Mouse (Mus musculus) brain, embryonic 14.5 days (tissue): ENCODE data around the gene Dpep2nb. TPM values are rescaled to one million over a fixed set of nuclear protein-coding genes. Genes with fewer than 3 reads are reported as not detected.
"Not testable (repeated sequence)": the region's sequence is repeated elsewhere in the genome, so short reads cannot be mapped to it uniquely, and the experiment has no call there.

Source experiments
- DNase-seq: peaks from one replicate; pipeline ENCODE4 v3.0.0-alpha.2; 2011; ENCODE audit warnings: low read depth
- CTCF ChIP-seq: fragments of 200-500 bp; IDR thresholded peaks from 2 replicates; pipeline ENCODE4 v1.5.1; 2012; ENCODE audit warnings: inconsistent platforms, mild to moderate bottlenecking, moderate library complexity, borderline replicate concordance; ENCODE audit not compliant: insufficient read depth, insufficient read length; ENCODE audit errors: extremely low read depth
- POLR2A ChIP-seq: fragments of 200-500 bp; IDR thresholded peaks from 2 replicates; pipeline ENCODE4 v1.6.1; 2012; ENCODE audit warnings: mild to moderate bottlenecking, inconsistent platforms, borderline replicate concordance; ENCODE audit not compliant: poor library complexity, insufficient read depth, insufficient read length, severe bottlenecking; ENCODE audit errors: extremely low read depth
- polyA plus RNA-seq: library from polyadenylated mRNA; depleted of rRNA; stranded (reverse); fragments of >200 nt; gene quantifications from 2 replicates; pipeline ENCODE4 v1.2.3, GENCODE M21; 2012

Dpep2nb gene
- polyA plus RNA-seq, 1 experiment = not detected

DNA sequence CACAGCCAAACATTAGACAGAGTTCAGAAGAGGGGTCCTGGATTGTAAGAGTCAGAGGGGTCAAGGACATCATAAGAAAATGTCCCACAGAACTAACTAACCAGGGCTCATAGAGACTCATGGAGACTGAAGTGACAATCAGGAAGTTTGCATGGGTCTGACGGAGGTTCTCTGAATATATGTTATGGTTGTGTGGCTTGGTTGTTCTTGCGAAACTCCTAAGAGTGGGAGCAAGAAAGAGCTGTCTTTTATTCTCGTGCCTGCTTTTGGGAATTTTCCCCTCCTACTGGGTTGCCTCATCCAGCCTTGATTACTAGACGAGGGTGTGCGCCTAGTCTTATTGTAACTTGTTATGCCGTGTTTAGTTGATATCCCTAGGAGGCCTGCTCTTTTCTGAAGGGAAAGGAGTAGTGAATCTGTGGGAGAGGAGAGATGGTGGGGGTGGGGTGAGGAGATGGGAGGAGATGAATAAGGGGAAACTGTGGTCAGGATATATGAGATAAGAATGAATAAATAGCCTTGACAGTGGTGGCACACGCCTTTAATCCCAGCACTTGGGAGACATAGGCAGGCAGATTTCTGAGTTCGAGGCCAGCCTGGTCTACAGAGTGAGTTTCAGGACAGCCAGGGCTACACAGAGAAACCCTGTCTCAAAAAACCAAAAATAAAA is 1.1 kb downstream of the Dpep2nb start:
- no peak for DNase-seq
- TF ChIP-seq CTCF (no peak), POLR2A (no peak)

GRCm38 (mm10) chr8:106001908-106002307 is 3.9 kb downstream of the Dpep2nb start:
- TF ChIP-seq POLR2A = no peak
- TF ChIP-seq CTCF = no peak

DNA sequence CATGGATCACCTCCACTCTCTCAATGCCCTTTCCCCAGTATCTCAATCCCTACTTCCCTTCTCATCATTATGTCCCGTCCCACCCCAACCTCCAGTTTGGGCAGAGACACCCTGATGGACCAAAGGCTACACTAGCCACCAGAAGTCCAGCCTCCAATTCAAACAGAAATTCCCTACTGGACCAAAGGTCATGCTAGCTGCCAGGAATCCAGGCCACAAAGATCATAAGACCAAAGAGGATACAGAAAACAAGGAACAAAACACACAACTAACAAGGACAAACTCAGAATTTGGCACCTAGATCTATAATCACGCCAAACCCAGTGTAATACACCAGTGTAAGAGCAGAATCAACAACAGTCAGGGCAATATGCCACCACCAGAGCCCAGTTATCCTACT is 6.8 kb downstream of the Dpep2nb start:
- no peak for DNase-seq
- TF ChIP-seq POLR2A = no peak
- TF ChIP-seq CTCF = no peak

More at GRCm38 (mm10) chr8:106001908-106002307, 3.9 kb downstream of the Dpep2nb start:
- no peak for DNase-seq

DNA sequence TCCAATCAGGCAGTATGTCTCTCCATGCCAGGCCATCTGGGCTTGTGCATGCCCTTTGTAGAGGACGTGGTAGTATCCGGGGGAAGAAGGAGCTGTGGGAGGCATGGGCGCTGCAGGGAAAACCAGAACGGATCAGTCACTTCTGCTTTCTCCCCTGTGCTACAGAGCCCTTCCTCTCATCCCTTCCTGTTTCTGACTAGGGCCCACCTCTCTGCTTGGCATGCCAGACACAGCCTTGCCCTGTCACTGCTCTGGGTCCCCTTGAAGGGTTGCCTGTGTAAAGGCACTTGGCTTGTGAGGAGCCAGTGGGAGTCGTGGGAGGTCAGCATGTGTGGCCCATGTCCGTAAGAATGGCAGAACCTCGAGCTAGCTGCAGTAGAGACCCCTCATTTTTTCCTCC is 9.4 kb downstream of the Dpep2nb start:
- no peak for DNase-seq

GRCm38 (mm10) chr8:105993226-105993625 is 12.5 kb downstream of the Dpep2nb start:
- no peak for DNase-seq
- TF ChIP-seq POLR2A (no peak), CTCF (no peak)

More for the DNA sequence above, 9.4 kb downstream of the Dpep2nb start:
- TF ChIP-seq CTCF (no peak), POLR2A (no peak)

DNA sequence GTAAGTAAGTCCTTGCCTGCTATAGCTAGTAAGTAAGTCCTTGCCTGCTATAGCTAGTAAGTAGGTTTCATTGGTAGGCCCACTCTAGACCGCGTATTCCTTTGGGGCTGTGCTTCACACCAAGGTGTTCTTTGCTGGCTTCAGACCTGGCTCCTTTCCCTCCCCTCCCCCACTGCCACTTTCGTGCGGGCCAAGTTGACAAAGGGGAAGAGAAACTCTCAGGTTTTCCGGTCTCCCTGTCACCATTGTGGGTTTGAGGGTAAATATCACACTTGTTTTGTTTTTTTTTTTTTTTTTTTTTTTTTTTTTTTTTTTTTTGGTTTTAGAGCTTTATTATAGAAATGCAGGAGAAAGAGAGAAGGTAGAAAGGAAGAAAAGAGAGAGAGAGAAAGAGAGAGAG is 13.3 kb downstream of the Dpep2nb start:
- TF ChIP-seq POLR2A (no peak), CTCF (no peak)
- DNase-seq = no peak

- TF ChIP-seq POLR2A = no peak
- DNase-seq = no peak
Observed at GRCm38 (mm10) chr8:105991546-105991945, 14.2 kb downstream of the Dpep2nb start.

DNA sequence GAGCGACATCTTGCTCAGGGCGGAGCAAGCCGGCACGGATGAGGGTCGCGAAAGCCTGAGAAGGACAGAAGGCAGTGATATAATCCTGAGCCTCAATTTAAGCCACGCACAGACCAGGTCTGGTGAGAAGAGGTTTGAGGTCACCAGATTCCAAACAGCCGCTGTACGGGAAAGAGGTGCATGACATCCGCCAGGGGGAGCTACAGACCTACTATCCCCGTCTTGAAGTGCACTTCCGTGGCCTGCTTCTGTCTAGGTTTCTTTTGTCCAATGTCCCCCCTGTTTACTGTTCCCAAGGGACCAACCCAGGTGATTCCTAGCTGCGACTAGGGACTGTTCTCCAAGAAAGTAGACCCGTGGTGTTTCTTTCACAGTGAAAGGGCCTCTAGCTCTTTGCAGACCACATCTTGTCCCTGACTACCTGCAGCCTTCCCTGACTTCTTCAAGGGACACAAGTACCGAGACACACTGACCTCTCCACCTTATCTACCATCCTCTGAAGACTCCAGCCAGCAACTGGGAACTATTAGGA is 14.9 kb downstream of the Dpep2nb start, which contains the start of gene Dus2:
Dus2 (plus strand) TSS at position 482 of the 532 bp plus-strand sequence.
- DNase-seq = peak; percentile 90
- no peak for TF ChIP-seq POLR2A
- TF ChIP-seq CTCF = peak; percentile 87

GRCm38 (mm10) chr8:105988546-105988945 is 17.2 kb downstream of the Dpep2nb start:
- DNase-seq = no peak
- no peak for TF ChIP-seq POLR2A
- no peak for TF ChIP-seq CTCF

GRCm38 (mm10) chr8:105983406-105983805 is 22.4 kb downstream of the Dpep2nb start:
- not testable (repeated sequence) for DNase-seq

DNA sequence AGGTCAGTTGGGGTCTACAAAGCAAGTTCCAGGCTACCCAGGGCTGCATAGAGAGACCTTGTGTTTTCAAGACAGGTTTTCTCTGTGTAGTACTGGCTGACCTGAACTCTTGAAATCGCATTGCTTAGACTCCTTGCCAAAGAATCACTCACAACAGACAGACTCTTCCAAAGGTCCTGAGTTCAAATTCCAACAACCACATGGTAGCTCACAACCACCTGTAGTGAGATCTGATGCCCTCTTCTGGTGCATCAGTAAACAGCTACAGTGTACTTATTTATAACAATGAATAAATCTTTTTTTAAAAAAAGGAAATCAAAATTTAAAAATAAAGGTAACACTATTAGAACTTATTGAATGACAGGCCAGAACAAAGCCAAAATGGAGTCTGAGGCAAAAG is 24.6 kb downstream of the Dpep2nb start:
- DNase-seq = no peak
- TF ChIP-seq CTCF (no peak), POLR2A (no peak)

DNA sequence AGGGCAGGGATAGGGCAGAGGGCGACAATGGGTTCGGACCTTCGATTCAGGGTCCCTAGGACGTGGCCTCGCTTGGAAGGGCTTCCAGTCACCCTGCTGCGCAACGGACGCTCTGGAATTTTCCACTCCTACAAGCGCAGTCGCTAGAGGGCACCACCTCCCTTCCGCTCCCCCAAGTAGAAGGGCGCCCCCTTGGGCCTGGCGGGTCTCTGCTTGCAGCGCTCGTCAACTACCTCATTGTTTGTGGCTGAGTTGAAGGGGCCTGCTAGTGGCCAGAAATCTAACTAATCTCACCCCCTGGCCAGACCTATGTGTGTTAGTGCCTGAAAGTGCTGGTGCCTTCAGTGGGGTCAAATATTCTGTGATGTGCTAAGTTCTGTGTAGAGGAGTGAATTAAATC is 26.4 kb downstream of the Dpep2nb start, which contains the start of gene Dpep3:
Dpep3 (minus strand) TSS at position 105 of the 400 bp plus-strand sequence.
- no peak for TF ChIP-seq CTCF
- TF ChIP-seq POLR2A = no peak
- DNase-seq = no peak
